Mouse (Mus musculus) stomach, embryonic 14.5 days (tissue): ENCODE measurements around the gene Mllt11. TPM values are rescaled to one million over a fixed set of nuclear protein-coding genes. Genes with fewer than 3 reads are reported as not detected.
A peak's percentile ranks its signal among the peaks of the same experiment; 100 is the strongest.

Source experiments
- ATAC-seq: fragments of 200-750 bp; cut with Nextera tagmentation; 2 replicates; pipeline ENCODE4 v1.8.0; 2017; ENCODE audit warnings: low read depth, moderate TSS enrichment; ENCODE audit not compliant: insufficient number of reproducible peaks, insufficient read depth, low FRiP score
- H3K27ac ChIP-seq: fragments of 300-500 bp; sonication (generic); 2 replicates; pipeline ENCODE4 v1.5.1; 2014; ENCODE audit warnings: mild to moderate bottlenecking, low read length, moderate library complexity, mixed read lengths
- H3K27me3 ChIP-seq: fragments of 300-500 bp; sonication (generic); 2 replicates; pipeline ENCODE4 v1.6.1; 2014; ENCODE audit warnings: low read length, control low read depth, mixed read lengths; ENCODE audit not compliant: control insufficient read depth, insufficient read depth
- H3K36me3 ChIP-seq: fragments of 300-500 bp; sonication (generic); 2 replicates; pipeline ENCODE4 v1.6.1; 2014; ENCODE audit warnings: mild to moderate bottlenecking, control low read depth, low read length, moderate library complexity, mixed read lengths; ENCODE audit not compliant: control insufficient read depth, insufficient read depth
- H3K4me1 ChIP-seq: fragments of 300-500 bp; sonication (generic); 2 replicates; pipeline ENCODE4 v1.6.1; 2014; ENCODE audit warnings: low read length, control low read depth, mixed read lengths; ENCODE audit not compliant: control insufficient read depth, insufficient read depth
- H3K4me2 ChIP-seq: fragments of 300-500 bp; sonication (generic); replicated peaks from 2 replicates; pipeline ENCODE4 v1.6.1; 2014; ENCODE audit warnings: low read depth, low read length, control low read depth
- H3K4me3 ChIP-seq: fragments of 300-500 bp; sonication (generic); 2 replicates; pipeline ENCODE4 v1.5.1; 2014; ENCODE audit warnings: low read depth, low read length, control low read depth
- H3K9ac ChIP-seq: fragments of 300-500 bp; sonication (generic); replicated peaks from 2 replicates; pipeline ENCODE4 v1.6.1; 2014; ENCODE audit warnings: low read depth, mild to moderate bottlenecking, control low read depth, low read length, moderate library complexity, mixed read lengths
- H3K9me3 ChIP-seq: fragments of 300-500 bp; sonication (generic); 2 replicates; pipeline ENCODE4 v1.6.1; 2016; ENCODE audit warnings: low read depth, low read length, control low read depth; ENCODE audit not compliant: control insufficient read depth
- WGBS: fragments of 180-500 bp; shearing (Covaris S2); extraction: QIAGEN DNeasy Blood & Tissue Kit; methylation state at CpG from one replicate; pipeline ENCODE4 v1.1.7; 2014; 5-methylcytosine and 5-hydroxymethylcytosine counted together
- polyA plus RNA-seq: library from polyadenylated mRNA; unstranded; fragments of >200 nt; fragmentation: Nextera tagmentation; extraction: Ambion mirVana; gene quantifications from 2 replicates; pipeline ENCODE4 v1.2.1, GENCODE M21; 2014

Mllt11 gene
- polyA plus RNA-seq, 1 experiment from 2014 or later: 42.4 TPM

DNA sequence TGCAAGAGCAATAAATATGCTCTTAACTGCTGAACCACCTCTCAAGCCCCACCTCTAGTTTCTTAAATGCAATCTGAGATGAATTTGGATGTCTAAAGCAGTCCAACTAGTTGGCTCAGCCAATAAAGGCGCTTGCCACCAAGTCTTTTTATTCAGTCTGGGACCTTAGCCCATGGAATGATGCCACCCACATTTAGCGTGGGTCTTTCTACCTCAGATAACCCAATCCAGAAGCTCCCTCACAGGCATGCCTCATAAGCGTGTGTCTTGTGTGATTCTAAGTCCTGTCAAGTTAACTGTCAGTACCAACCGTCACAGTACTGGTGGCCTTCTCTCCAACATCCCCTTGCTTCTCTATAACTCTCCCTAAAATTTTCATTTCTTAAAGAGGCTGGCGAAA lies 53.0 kb downstream of the Mllt11 start:
- Histone ChIP-seq H3K27me3 (no peaks in the 10 kb centered on the region), H3K4me1 (no peaks in the 10 kb centered on the region), H3K27ac (no peak overlapping the region), H3K9ac (no peak overlapping the region), H3K9me3 (no peaks in the 10 kb centered on the region), H3K36me3 (0 out of 2 replicates have a peak, but pooled peaks cover 2% of the 10 kb centered on the region), H3K4me3 (no peak overlapping the region), H3K4me2 (no peak overlapping the region)
- ATAC-seq: no peak
- WGBS: 87% methylated on average over 5 of the region's 5 CpGs

DNA sequence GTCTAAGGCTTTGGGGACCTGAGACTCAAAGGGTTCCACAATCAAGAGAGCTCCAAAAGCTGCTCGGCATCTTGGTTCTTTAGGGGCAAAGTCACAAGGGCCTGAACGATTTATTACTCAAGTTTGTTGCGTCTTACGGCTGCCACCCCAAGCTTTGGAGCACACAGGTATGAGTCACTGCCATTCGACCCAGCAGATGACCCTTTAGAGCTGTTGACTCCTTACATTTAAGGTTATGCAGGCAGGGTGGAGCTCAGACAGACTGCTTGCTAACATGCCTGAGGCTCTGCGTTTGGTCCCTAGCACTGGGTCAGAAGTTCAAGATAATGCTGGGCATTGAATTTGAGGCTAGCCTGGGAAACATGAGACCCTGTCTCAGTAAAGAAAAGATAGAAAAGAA lies 54.4 kb downstream of the Mllt11 start:
- no peaks in the 10 kb centered on the region for H3K9me3 ChIP-seq
- 54% methylated on average over 6 of the region's 6 CpGs for WGBS
- no peak overlapping the region for H3K4me2 ChIP-seq
- peaks cover 5% of the 10 kb centered on the region for H3K27me3 ChIP-seq
- H3K4me1 ChIP-seq: 0 out of 2 replicates have a peak, but pooled peaks cover 8% of the 10 kb centered on the region
- H3K36me3 ChIP-seq: peaks cover 4% of the 10 kb centered on the region; the same call in 1 of the 2 replicates
- H3K4me3 ChIP-seq: no peak overlapping the region
- peak overlapping the region; percentile 2; the same call in 1 of the 2 replicates for H3K27ac ChIP-seq
- no peak for ATAC-seq
- no peak overlapping the region for H3K9ac ChIP-seq

DNA sequence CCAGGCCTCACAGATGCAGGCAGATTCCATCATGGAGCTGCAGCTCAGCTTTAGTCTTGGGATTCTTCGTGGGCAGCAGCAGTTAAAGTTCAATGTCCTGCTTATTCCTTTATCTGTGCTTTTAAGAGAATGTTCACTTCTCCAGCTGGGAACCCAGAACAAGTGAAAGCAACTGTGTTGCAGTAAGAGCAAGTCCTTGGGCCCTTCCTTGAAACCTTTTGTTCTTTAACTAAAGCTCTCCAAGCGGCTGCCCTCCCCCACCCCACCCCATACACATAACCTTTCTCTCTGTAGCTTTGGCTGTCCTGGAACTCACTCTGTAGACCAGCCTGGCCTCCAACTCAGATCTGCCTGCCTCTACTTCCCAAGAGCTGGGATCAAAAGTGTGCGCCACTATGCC lies 55.5 kb downstream of the Mllt11 start:
- Histone ChIP-seq H3K9me3 (no peaks in the 10 kb centered on the region), H3K4me3 (no peak overlapping the region), H3K4me1 (0 out of 2 replicates have a peak, but pooled peaks cover 8% of the 10 kb centered on the region), H3K9ac (no peak overlapping the region), H3K36me3 (peaks cover 12% of the 10 kb centered on the region; the same call in 1 of the 2 replicates), H3K27ac (no peak overlapping the region), H3K4me2 (no peak overlapping the region), H3K27me3 (peaks cover 14% of the 10 kb centered on the region)
- no peak for ATAC-seq
- 66% methylated on average over 3 of the region's 3 CpGs for WGBS

DNA sequence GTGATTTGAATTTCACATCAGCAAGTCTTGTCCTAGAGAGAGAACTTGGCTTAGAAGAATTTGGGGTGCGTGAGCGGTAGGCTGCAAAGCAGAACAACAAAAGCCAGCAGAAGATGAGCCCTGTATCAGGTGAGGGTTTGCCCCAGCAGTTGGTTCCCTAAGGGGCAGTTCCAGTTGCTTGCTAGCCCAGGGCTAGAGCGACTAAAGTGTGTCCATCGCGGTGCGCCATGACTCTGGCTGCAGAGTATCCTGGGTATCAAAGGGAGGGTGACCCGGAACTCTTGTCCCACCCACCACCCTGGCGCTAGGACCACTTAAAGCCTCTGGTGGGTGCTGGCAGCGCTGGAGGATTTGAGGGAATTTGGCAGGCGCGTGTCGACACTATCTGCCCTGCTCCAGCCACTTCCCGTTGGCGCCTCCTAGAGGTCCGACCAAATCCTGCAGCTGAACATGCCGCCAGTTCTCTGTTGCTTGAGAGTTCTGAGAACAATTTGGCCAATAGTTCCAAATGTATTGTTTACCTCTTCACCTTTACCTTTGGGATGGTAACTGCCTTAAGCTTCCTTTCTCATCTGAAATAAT lies 57.9 kb downstream of the Mllt11 start:
- H3K9me3 ChIP-seq: no peaks in the 10 kb centered on the region
- ATAC-seq: no peak
- 0 out of 2 replicates have a peak, but pooled peaks cover 8% of the 10 kb centered on the region for H3K4me1 ChIP-seq
- no peak overlapping the region for H3K4me3 ChIP-seq
- 9% methylated on average over 16 of the region's 16 CpGs for WGBS
- peaks cover 14% of the 10 kb centered on the region for H3K27me3 ChIP-seq
- no peak overlapping the region for H3K27ac ChIP-seq
- H3K9ac ChIP-seq: no peak overlapping the region
- H3K4me2 ChIP-seq: peak overlapping the region; percentile 49
- H3K36me3 ChIP-seq: peaks cover 34% of the 10 kb centered on the region

DNA sequence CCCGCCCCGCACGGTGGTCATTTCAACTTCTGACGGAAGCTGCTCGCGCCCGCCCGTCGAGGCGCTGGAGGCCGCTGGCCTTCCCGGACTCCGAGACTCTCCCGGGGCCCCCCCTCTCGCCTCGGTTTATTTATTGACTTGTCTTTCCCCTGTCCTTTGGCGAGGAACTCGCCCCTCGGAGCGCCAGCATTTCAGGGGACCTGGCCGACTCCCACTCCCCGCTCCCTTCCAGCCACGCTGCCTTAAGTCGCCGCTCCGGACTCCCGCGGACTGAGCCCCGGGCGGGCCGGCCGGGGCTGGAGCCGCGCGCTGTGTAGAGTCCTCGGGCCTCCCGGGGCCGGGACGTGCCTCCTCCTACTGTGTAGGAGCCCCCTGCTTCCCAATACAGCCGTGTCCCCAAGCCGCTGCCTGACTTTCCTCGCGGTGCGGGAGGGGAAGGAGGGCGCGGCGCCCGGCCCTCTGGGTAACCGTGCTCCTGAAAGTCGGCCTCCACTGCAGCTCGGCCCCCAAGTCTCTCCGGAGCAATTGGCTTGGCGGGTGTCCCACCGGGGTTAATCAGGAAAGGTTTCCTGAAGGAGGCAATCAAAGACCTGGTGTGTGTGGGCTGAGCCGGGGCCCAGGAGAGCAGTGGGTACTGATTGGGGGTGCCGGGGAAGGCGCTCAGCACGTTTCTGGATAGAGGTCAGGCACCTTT lies 58.6 kb downstream of the Mllt11 start:
- 14% methylated on average over 58 of the region's 58 CpGs for WGBS
- 0 out of 2 replicates have a peak overlapping the region, but pooled peaks have one; percentile 28 for H3K9ac ChIP-seq
- H3K36me3 ChIP-seq: peaks cover 34% of the 10 kb centered on the region
- no peak overlapping the region for H3K27ac ChIP-seq
- H3K27me3 ChIP-seq: peaks cover 14% of the 10 kb centered on the region
- peak overlapping the region; percentile 31 for H3K4me3 ChIP-seq
- H3K4me2 ChIP-seq: peak overlapping the region; percentile 49
- no peaks in the 10 kb centered on the region for H3K9me3 ChIP-seq
- 0 out of 2 replicates have a peak, but pooled peaks cover 8% of the 10 kb centered on the region for H3K4me1 ChIP-seq
- no peak for ATAC-seq

DNA sequence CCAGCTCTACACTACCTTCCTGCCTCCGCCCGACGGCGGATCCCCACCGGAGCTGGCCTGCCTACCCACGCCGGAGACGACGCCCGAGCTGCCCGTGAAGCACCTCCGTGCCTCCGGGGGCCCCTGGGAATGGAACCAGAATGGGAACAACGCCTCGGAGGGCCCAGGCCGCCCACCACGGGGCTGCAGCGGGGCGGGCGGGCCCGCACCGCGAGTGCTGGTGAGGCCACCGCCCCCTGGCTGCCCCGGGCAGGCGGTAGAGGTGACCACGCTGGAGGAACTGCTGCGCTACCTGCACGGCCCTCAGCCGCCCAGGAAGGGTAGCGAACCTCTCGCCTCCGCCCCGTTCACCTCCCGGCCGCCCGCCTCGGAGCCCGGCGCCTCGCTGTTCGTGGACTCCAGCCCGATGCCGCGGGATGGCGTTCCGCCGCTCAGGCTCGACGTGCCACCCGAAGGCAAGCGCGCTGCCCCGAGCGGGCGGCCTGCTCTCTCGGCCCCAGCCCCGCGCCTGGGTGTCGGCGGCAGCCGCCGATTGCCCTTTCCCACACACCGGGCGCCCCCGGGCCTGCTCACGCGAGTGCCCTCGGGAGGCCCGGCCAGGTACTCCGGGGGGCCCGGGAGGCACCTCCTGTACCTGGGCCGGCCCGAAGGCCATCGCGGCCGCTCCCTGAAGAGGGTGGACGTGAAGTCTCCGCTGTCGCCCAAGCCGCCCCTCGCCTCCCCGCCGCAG lies 59.3 kb downstream of the Mllt11 start:
- ATAC-seq: no peak
- Histone ChIP-seq H3K36me3 (peaks cover 37% of the 10 kb centered on the region), H3K9ac (no peak overlapping the region), H3K4me2 (peak overlapping the region; percentile 49), H3K27ac (no peak overlapping the region), H3K4me1 (0 out of 2 replicates have a peak, but pooled peaks cover 8% of the 10 kb centered on the region), H3K9me3 (no peaks in the 10 kb centered on the region), H3K4me3 (peak overlapping the region; percentile 31), H3K27me3 (peaks cover 14% of the 10 kb centered on the region)
- 30% methylated on average over 83 of the region's 84 CpGs for WGBS

DNA sequence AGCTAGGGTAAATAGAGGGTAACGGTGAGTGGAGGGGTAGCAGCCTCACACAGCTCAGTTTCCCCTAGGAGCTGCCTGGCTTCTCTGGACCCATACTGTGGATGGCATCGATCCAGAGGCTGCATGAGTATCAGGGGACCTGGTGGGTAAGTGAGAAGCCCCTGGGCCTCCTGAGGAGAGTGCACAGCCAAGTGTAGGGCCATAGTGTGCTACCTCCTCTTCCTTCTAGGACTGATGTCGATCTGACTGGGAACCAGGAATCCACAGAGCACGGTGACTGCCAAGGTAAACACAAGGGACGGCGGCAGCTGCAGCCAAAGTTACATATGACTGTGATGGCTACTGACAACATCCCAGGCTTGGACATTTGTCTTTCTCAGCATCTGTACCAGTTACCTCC lies 60.9 kb downstream of the Mllt11 start:
- no peak overlapping the region for H3K4me2 ChIP-seq
- peaks cover 37% of the 10 kb centered on the region for H3K36me3 ChIP-seq
- H3K9ac ChIP-seq: no peak overlapping the region
- H3K27me3 ChIP-seq: peaks cover 14% of the 10 kb centered on the region
- ATAC-seq: no peak
- H3K9me3 ChIP-seq: no peaks in the 10 kb centered on the region
- H3K4me1 ChIP-seq: 0 out of 2 replicates have a peak, but pooled peaks cover 8% of the 10 kb centered on the region
- H3K4me3 ChIP-seq: no peak overlapping the region
- WGBS: 77% methylated on average over 6 of the region's 6 CpGs
- no peak overlapping the region for H3K27ac ChIP-seq

DNA sequence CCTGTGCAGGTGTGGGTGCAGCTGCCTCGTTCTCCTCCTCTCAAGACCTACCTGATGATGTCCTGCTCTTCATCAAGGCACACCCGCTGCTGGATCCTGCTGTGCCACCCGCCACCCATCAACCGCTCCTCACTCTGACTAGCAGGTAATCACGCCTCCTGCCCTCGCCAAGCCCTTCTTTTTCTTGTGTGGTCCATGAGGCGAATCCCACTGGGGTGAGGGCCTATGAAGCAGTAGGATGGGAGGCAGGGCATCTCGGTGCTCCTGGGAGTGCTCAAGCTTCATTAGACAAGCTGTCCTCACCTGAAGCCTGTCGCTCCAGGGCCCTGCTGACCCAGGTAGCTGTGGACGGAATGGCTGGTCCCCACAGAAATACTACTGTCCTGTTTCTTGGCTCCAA lies 62.0 kb downstream of the Mllt11 start:
- Histone ChIP-seq H3K27ac (no peak overlapping the region), H3K9ac (no peak overlapping the region), H3K36me3 (peaks cover 37% of the 10 kb centered on the region), H3K27me3 (peaks cover 14% of the 10 kb centered on the region), H3K9me3 (no peaks in the 10 kb centered on the region), H3K4me2 (no peak overlapping the region), H3K4me3 (no peak overlapping the region), H3K4me1 (0 out of 2 replicates have a peak, but pooled peaks cover 8% of the 10 kb centered on the region)
- no peak for ATAC-seq
- WGBS: 91% methylated on average over 10 of the region's 10 CpGs
